Mouse (Mus musculus) R1 (cell line): Measurements from ENCODE around the gene Gen1.

Experiments
- DNase-seq: peaks from one replicate; pipeline ENCODE4 v3.0.0-alpha.2; 2018; ENCODE audit warnings: low read depth, low spot score

Gene Gen1

GRCm38 (mm10) chr12:11224722-11225121, 40.9 kb downstream of the Gen1 start:
- DNase-seq, result no peak

- peak; percentile 43 for DNase-seq
Measured at GRCm38 (mm10) chr12:11223090-11223489, 42.5 kb downstream of the Gen1 start.

GRCm38 (mm10) chr12:11222566-11222965, 43.0 kb downstream of the Gen1 start:
- peak; percentile 81 for DNase-seq

- DNase-seq, result peak; percentile 58
Measured at GRCm38 (mm10) chr12:11221524-11222330, 43.9 kb downstream of the Gen1 start.

- no peak for DNase-seq
Measured at GRCm38 (mm10) chr12:11217726-11218250, 47.8 kb downstream of the Gen1 start.

- DNase-seq, result peak; percentile 83
Measured at GRCm38 (mm10) chr12:11216454-11216853, 49.1 kb downstream of the Gen1 start.

- no peak for DNase-seq
Measured at GRCm38 (mm10) chr12:11215555-11215954, 50.0 kb downstream of the Gen1 start.

- no peak for DNase-seq
Measured at GRCm38 (mm10) chr12:11214776-11215175, 50.8 kb downstream of the Gen1 start.

- DNase-seq, result no peak
Measured at GRCm38 (mm10) chr12:11212881-11213280, 52.7 kb downstream of the Gen1 start.

- no peak for DNase-seq
Measured at GRCm38 (mm10) chr12:11210361-11210760, 55.2 kb downstream of the Gen1 start.

- DNase-seq, result no peak
Measured at GRCm38 (mm10) chr12:11209636-11210035, 56.0 kb downstream of the Gen1 start.

GRCm38 (mm10) chr12:11208872-11209271, 56.7 kb downstream of the Gen1 start, which contains the start of gene Msgn1:
Gene Msgn1, minus strand, starts transcription at chr12:11208972.
- DNase-seq, result no peak

- DNase-seq, result no peak
Measured at GRCm38 (mm10) chr12:11206321-11206720, 59.3 kb downstream of the Gen1 start.

GRCm38 (mm10) chr12:11203694-11204665, 61.6 kb downstream of the Gen1 start:
- no peak for DNase-seq

- DNase-seq, result no peak
Measured at GRCm38 (mm10) chr12:11202476-11202875, 63.1 kb downstream of the Gen1 start.

GRCm38 (mm10) chr12:11200711-11201110, 64.9 kb downstream of the Gen1 start:
- no peak for DNase-seq

- peak; percentile 59 for DNase-seq
Measured at GRCm38 (mm10) chr12:11198551-11198950, 67.0 kb downstream of the Gen1 start.

- no peak for DNase-seq
Measured at GRCm38 (mm10) chr12:11198026-11198425, 67.6 kb downstream of the Gen1 start.

- DNase-seq, result no peak
Measured at GRCm38 (mm10) chr12:11196830-11197229, 68.8 kb downstream of the Gen1 start.

- peak; percentile 79 for DNase-seq
Measured at GRCm38 (mm10) chr12:11196142-11196597, 69.4 kb downstream of the Gen1 start.

- DNase-seq, result no peak
Measured at GRCm38 (mm10) chr12:11195031-11195430, 70.6 kb downstream of the Gen1 start.
